Mouse (Mus musculus) embryonic facial prominence, embryonic 11.5 days (tissue): ENCODE results near the gene Mrpl21. TPM values are rescaled to one million over a fixed set of nuclear protein-coding genes. Genes with fewer than 3 reads are reported as not detected.

Source experiments
- ATAC-seq: fragments of 200-750 bp; cut with Nextera tagmentation; replicated peaks from 2 replicates; pipeline ENCODE4 v1.8.0; 2017; ENCODE audit warnings: low read depth; ENCODE audit not compliant: insufficient number of reproducible peaks, low FRiP score, low TSS enrichment
- DNase-seq: peaks from one replicate; pipeline ENCODE4 v3.0.0-alpha.2; 2015; ENCODE audit warnings: low spot score
- H3K27ac ChIP-seq: fragments of 300-500 bp; sonication (generic); replicated peaks from 2 replicates; pipeline ENCODE4 v1.5.1; 2014; ENCODE audit warnings: mild to moderate bottlenecking, low read depth, low read length, control low read depth
- H3K27me3 ChIP-seq: fragments of 300-500 bp; sonication (generic); 2 replicates; pipeline ENCODE4 v1.6.1; 2014; ENCODE audit warnings: mild to moderate bottlenecking, low read length, moderate library complexity, mixed read lengths; ENCODE audit not compliant: control insufficient read depth, insufficient read depth
- H3K36me3 ChIP-seq: fragments of 300-500 bp; sonication (generic); replicated peaks from 2 replicates; pipeline ENCODE4 v1.6.1; 2014; ENCODE audit warnings: low read depth, mild to moderate bottlenecking, low read length, moderate library complexity, mixed read lengths; ENCODE audit not compliant: control insufficient read depth, insufficient read depth
- H3K4me1 ChIP-seq: fragments of 300-500 bp; sonication (generic); 2 replicates; pipeline ENCODE4 v1.6.1; 2014; ENCODE audit warnings: low read length, mixed read lengths; ENCODE audit not compliant: control insufficient read depth, insufficient read depth
- H3K4me2 ChIP-seq: fragments of 300-500 bp; sonication (generic); 2 replicates; pipeline ENCODE4 v1.6.1; 2014; ENCODE audit warnings: low read depth, mild to moderate bottlenecking, control low read depth, low read length, moderate library complexity
- H3K4me3 ChIP-seq: fragments of 300-500 bp; sonication (generic); 2 replicates; pipeline ENCODE4 v1.5.1; 2014; ENCODE audit warnings: low read depth, low read length, control low read depth
- H3K9ac ChIP-seq: fragments of 300-500 bp; sonication (generic); replicated peaks from 2 replicates; pipeline ENCODE4 v1.6.1; 2014; ENCODE audit warnings: mild to moderate bottlenecking, control low read depth, low read length
- H3K9me3 ChIP-seq: fragments of 300-500 bp; sonication (generic); replicated peaks from 2 replicates; pipeline ENCODE4 v1.6.1; 2016; ENCODE audit warnings: mild to moderate bottlenecking, low read length, inconsistent platforms, mixed read lengths; ENCODE audit not compliant: control insufficient read depth
- WGBS: fragments of 180-500 bp; shearing (Covaris S2); extraction: QIAGEN DNeasy Blood & Tissue Kit; methylation state at CpG from one replicate; pipeline ENCODE4 v1.1.7; 2014; 5-methylcytosine and 5-hydroxymethylcytosine counted together
- polyA plus RNA-seq: library from polyadenylated mRNA; unstranded; fragments of >200 nt; fragmentation: Nextera tagmentation; extraction: Ambion mirVana; gene quantifications from 2 replicates; pipeline ENCODE4 v1.2.1, GENCODE M21; 2014

Gene Mrpl21
- polyA plus RNA-seq, 1 experiment from 2014 or later, result 144 TPM

DNA sequence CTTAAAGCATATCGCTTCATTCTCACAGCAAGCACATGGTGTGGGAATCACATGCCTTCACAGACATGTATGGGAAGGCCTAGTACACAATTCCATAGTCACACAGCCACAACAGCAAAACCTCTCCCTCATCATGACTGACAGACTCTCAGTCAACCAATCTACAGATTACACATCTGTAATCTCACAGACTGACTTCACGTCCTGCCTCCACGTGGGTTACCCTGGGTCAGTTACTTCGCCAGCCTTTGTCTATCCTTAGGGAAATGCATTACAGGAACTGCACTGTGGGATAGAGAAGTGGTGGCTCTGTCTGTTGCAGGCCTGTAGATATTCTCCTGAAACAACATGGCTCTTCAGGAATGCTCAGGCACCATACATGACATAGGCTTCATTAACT is 815 bp upstream of the Mrpl21 start:
- DNase-seq (no peak), ATAC-seq (no peak)
- WGBS, result 73% methylated on average over 4 of the region's 4 CpGs
- Histone ChIP-seq H3K27me3 (no peaks in the 10 kb centered on the region), H3K27ac (no peak overlapping the region), H3K4me2 (peak overlapping the region; percentile 54), H3K4me1 (no peaks in the 10 kb centered on the region), H3K36me3 (peaks cover 2% of the 10 kb centered on the region), H3K9me3 (no peaks in the 10 kb centered on the region), H3K4me3 (peak overlapping the region; percentile 81), H3K9ac (peak overlapping the region; percentile 81)

DNA sequence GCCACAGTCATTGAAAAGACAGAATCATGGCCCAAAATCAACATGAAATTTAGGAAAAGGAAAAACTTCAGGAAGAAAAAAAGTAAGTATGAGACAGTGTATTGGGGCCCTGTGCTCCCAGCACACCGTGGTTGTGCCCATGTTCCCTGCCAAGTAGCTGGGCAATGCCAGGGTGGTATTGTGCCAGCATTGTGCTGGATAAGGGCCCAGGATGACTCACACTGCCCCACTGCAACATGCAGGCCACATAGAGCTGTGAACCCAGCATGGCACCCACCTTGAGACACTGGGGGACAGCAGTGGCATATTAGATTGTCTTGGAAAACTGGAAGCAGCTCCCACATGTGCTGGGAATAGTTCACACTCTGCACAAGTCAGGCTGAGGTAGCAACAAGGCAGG is 6.3 kb downstream of the Mrpl21 start:
- no peak for ATAC-seq
- WGBS, result 89% methylated on average over 1 of the region's 1 CpGs
- no peaks in the 10 kb centered on the region for H3K9me3 ChIP-seq
- no peaks in the 10 kb centered on the region for H3K4me1 ChIP-seq
- no peak overlapping the region for H3K4me3 ChIP-seq
- H3K27ac ChIP-seq, result no peak overlapping the region
- no peak overlapping the region for H3K9ac ChIP-seq
- no peaks in the 10 kb centered on the region for H3K27me3 ChIP-seq
- no peak for DNase-seq
- H3K4me2 ChIP-seq, result no peak overlapping the region
- H3K36me3 ChIP-seq, result peaks cover 8% of the 10 kb centered on the region

DNA sequence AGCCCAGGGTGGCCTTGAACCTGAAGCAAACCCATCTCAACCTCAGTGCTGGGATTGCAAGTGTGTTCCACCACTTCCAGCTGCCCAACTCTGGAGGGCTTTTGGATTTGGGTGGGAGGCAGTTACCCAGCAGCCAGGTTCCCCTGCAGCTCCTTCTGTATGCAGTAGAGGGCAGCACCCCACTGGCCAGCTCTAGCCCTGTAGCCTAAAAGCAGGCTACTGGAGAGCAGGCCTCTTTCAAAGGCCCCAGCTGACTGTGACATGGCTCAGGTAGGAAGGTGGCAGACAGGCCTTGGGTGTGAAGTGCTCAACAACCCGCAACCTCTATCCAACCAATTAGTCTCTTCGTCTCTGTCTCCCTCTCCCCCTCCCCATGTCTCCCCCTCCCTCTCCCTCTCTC is 9.3 kb downstream of the Mrpl21 start:
- WGBS, result 85% methylated on average over 2 of the region's 2 CpGs

DNA sequence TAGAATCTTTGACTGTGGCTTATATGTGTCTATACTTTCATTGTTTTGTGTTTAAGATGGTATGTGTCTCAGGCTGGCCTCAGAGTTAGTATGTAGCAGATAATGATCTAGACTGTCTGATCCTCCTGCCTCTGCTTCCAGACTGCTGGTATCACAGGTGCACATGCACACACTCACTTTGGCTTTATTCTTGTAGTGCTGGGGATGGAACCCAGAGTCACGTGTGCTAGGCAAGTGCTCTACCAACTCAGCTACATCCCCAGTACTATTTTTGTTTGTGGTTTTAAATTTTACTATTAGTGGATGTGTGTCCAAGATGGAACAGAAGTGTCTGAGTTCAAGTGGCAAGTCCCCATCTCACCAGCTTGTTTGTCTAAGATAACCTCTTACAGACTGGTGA is 10.3 kb downstream of the Mrpl21 start:
- Histone ChIP-seq H3K4me2 (no peak overlapping the region), H3K9ac (no peak overlapping the region), H3K4me1 (no peaks in the 10 kb centered on the region), H3K27me3 (no peaks in the 10 kb centered on the region), H3K4me3 (no peak overlapping the region), H3K27ac (no peak overlapping the region), H3K9me3 (no peaks in the 10 kb centered on the region), H3K36me3 (peaks cover 8% of the 10 kb centered on the region)
- no peak for ATAC-seq
- 89% methylated on average over 1 of the region's 1 CpGs for WGBS
- no peak for DNase-seq

More for the DNA sequence above, 9.3 kb downstream of the Mrpl21 start:
- Histone ChIP-seq H3K9ac (no peak overlapping the region), H3K27me3 (no peaks in the 10 kb centered on the region), H3K4me3 (no peak overlapping the region), H3K27ac (no peak overlapping the region), H3K9me3 (no peaks in the 10 kb centered on the region), H3K36me3 (peaks cover 8% of the 10 kb centered on the region), H3K4me1 (no peaks in the 10 kb centered on the region), H3K4me2 (no peak overlapping the region)
- DNase-seq (peak; percentile 61), ATAC-seq (peak; percentile 63; the same call in 1 of the 2 replicates)

DNA sequence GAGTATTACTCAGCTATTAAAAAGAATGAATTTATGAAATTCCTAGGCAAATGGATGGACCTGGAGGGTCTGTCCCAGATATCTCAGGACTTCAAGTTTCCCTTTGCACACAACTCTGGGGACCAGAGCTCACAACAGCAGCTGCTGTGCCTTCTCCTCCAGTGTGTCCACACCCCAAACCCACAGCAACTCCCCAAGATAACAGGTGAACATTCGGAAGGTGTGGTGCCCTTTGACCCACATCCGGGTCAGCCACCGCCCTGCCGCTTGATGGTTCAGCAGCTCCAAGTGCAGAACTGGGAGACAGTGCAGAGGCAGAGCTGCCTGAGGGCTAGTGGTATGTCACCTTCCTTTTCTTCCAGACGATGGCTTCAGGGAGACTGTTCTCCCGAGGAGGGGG is 12.5 kb downstream of the Mrpl21 start:
- no peaks in the 10 kb centered on the region for H3K4me1 ChIP-seq
- no peak overlapping the region for H3K4me3 ChIP-seq
- H3K9me3 ChIP-seq, result no peaks in the 10 kb centered on the region
- WGBS, result 89% methylated on average over 6 of the region's 6 CpGs
- no peaks in the 10 kb centered on the region; the same call in 1 of the 2 replicates for H3K36me3 ChIP-seq
- H3K27me3 ChIP-seq, result no peaks in the 10 kb centered on the region
- DNase-seq, result no peak
- no peak overlapping the region for H3K27ac ChIP-seq
- no peak overlapping the region for H3K4me2 ChIP-seq
- no peak for ATAC-seq
- no peak overlapping the region for H3K9ac ChIP-seq

DNA sequence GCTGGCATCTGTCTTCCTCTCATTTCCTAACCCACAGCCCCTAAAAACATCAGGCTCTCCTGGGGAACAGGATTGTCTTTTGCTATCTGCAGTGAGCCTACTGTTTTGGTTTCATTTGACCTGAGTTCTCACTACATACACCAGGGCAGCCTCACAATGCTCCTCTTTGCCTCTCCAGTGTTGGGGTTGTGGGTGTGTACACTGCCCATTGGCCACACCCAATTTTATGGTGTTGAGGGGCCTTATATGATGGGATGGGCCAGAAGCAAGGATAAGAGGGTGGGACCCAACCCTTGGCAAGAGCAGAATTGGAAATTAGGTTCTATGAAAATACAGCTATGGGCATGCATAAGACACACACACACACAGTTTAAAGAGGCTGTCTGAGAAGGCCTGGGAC is 14.3 kb downstream of the Mrpl21 start:
- H3K4me3 ChIP-seq, result no peak overlapping the region
- H3K9me3 ChIP-seq, result no peaks in the 10 kb centered on the region
- H3K36me3 ChIP-seq, result no peaks in the 10 kb centered on the region
- no peak for DNase-seq
- H3K4me2 ChIP-seq, result no peak overlapping the region
- H3K9ac ChIP-seq, result no peak overlapping the region
- H3K4me1 ChIP-seq, result no peaks in the 10 kb centered on the region
- H3K27me3 ChIP-seq, result no peaks in the 10 kb centered on the region
- no peak overlapping the region for H3K27ac ChIP-seq
- ATAC-seq, result no peak

DNA sequence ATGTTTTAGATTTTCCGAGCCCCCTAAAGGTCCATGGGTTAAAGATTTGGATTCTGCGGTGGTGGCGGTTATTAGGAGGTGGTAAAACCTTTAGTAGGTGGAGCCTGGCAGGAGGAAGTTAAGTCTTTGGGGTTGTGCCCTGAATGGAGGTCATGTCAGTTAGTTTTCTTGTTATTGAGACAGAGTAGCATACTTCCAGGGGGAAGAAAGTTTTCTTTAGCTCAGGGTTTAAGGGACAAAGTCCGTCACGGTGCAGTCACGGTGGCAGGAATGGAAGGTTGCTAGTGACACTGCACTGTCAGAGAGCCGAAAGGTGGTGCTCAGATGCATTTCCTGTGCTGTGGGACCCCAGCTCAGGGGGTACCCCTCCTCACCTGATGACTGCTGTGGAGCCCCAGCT is 15.1 kb downstream of the Mrpl21 start:
- Histone ChIP-seq H3K4me3 (no peak overlapping the region), H3K4me2 (no peak overlapping the region), H3K27me3 (no peaks in the 10 kb centered on the region), H3K4me1 (no peaks in the 10 kb centered on the region), H3K36me3 (no peaks in the 10 kb centered on the region), H3K9ac (no peak overlapping the region), H3K9me3 (no peaks in the 10 kb centered on the region), H3K27ac (no peak overlapping the region)
- no peak for DNase-seq
- 83% methylated on average over 7 of the region's 7 CpGs for WGBS
- ATAC-seq, result no peak

DNA sequence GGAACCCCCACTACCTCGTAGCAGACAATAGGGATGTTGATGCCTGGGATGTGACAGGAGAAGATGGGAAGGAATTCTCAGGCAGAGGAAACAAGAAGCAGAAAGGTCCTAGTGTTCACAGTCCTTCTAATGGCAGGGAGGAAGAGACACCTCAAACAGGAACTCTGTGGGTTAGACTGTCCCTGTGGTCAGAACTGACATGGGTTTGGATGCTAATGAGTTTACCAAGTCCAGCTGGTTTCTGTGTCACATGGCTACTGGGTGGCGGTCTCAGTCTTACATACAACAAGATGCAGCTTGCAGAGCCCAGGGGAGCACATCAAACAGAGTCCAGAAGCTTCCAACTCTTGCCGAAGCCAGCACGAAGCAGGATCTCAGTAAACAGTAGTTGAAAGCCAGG is 21.3 kb downstream of the Mrpl21 start:
- WGBS, result 73% methylated on average over 4 of the region's 4 CpGs
- no peak overlapping the region for H3K4me2 ChIP-seq
- no peak overlapping the region for H3K4me3 ChIP-seq
- no peaks in the 10 kb centered on the region for H3K27me3 ChIP-seq
- ATAC-seq, result no peak
- no peaks in the 10 kb centered on the region for H3K4me1 ChIP-seq
- no peak overlapping the region for H3K9ac ChIP-seq
- no peaks in the 10 kb centered on the region for H3K9me3 ChIP-seq
- no peak for DNase-seq
- no peaks in the 10 kb centered on the region for H3K36me3 ChIP-seq
- no peak overlapping the region for H3K27ac ChIP-seq
